In genomic region chr4:59363041-59363440, GRCm38 (mm10) we compare ENCODE assay signal across 9 mouse cellular contexts.
DNase-seq lines count a peak whose midpoint lies in the region; ATAC-seq and TF ChIP-seq lines count a peak whose summit lies in the region.
"Had no signal": no experiment of that assay in that cellular context is flagged by ENCODE, and none has a peak within 500 bp of the region (broad histone marks: within the 10 kb centered on the region; RNA-seq: fewer than 3 reads in every experiment).

No protein-coding gene starts in this region.

- no peak for TF ChIP-seq CTCF in liver, embryonic 14.5 days (IDR thresholded peaks at IDR 0.05; ENCODE audit: low read depth)

- no peaks in the 10 kb centered on the region for H3K27me3 ChIP-seq in hindbrain, embryonic 15.5 days
- no peaks in the 10 kb centered on the region for H3K27me3 ChIP-seq in hindbrain, embryonic 12.5 days
- no peaks in the 10 kb centered on the region for H3K27me3 ChIP-seq in intestine, embryonic 16.5 days (replicated peaks; ENCODE audit: control insufficient read depth, insufficient read depth, low read length)
- H3K27me3 ChIP-seq in liver, embryonic 14.5 days (ENCODE audit: control insufficient read depth, insufficient read depth, low read length) = no peaks in the 10 kb centered on the region
- no peaks in the 10 kb centered on the region for H3K27me3 ChIP-seq in stomach, embryonic 15.5 days (replicated peaks)
- H3K27me3 ChIP-seq in forebrain, embryonic 10.5 days (ENCODE audit: poor library complexity, severe bottlenecking) = no peaks in the 10 kb centered on the region

- TF ChIP-seq EP300 in liver, embryonic 14.5 days (IDR thresholded peaks at IDR 0.05; ENCODE audit: low read depth) = peak; percentile 17; the same call in 1 of the 2 replicates

- H3K27ac ChIP-seq in hindbrain, embryonic 15.5 days (replicated peaks) = no peak overlapping the region
- no peak overlapping the region for H3K27ac ChIP-seq in hindbrain, embryonic 12.5 days
- peak overlapping the region; percentile 76 for H3K27ac ChIP-seq in intestine, embryonic 16.5 days (ENCODE audit: low read length)
- no peak overlapping the region for H3K27ac ChIP-seq in liver, embryonic 14.5 days
- H3K27ac ChIP-seq in stomach, embryonic 15.5 days = peak overlapping the region; percentile 33; the same call in 1 of the 2 replicates
- H3K27ac ChIP-seq in forebrain, embryonic 10.5 days = no peak overlapping the region

- no peak overlapping the region for H3K4me2 ChIP-seq in hindbrain, embryonic 15.5 days
- H3K4me2 ChIP-seq in hindbrain, embryonic 12.5 days (replicated peaks) = no peak overlapping the region
- H3K4me2 ChIP-seq in intestine, embryonic 16.5 days (ENCODE audit: low read depth, low read length) = no peak overlapping the region
- no peak overlapping the region for H3K4me2 ChIP-seq in liver, embryonic 14.5 days (ENCODE audit: low read depth)
- H3K4me2 ChIP-seq in stomach, embryonic 15.5 days = no peak overlapping the region

- H3K9ac ChIP-seq in hindbrain, embryonic 15.5 days = no peak overlapping the region
- H3K9ac ChIP-seq in hindbrain, embryonic 12.5 days = no peak overlapping the region
- H3K9ac ChIP-seq in intestine, embryonic 16.5 days (ENCODE audit: low read depth, low read length) = no peak overlapping the region; the same call in 1 of the 2 replicates
- no peak overlapping the region for H3K9ac ChIP-seq in liver, embryonic 14.5 days (replicated peaks)
- H3K9ac ChIP-seq in stomach, embryonic 15.5 days = no peak overlapping the region

- 84% methylated on average over 9 of the region's 9 CpGs for WGBS in hindbrain, embryonic 15.5 days
- WGBS in hindbrain, embryonic 12.5 days = 76% methylated on average over 9 of the region's 9 CpGs
- 45% methylated on average over 9 of the region's 9 CpGs for WGBS in intestine, embryonic 16.5 days
- 51% methylated on average over 9 of the region's 9 CpGs for WGBS in liver, embryonic 14.5 days (ENCODE audit: insufficient replicate concordance)
- 47% methylated on average over 9 of the region's 9 CpGs for WGBS in stomach, embryonic 15.5 days
- 72% methylated on average over 9 of the region's 9 CpGs for WGBS in forebrain, embryonic 10.5 days

- peaks cover 9% of the 10 kb centered on the region; the same call in 1 of the 2 replicates for H3K4me1 ChIP-seq in hindbrain, embryonic 15.5 days (replicated peaks)
- H3K4me1 ChIP-seq in hindbrain, embryonic 12.5 days = 0 out of 2 replicates have a peak, but pooled peaks cover 5% of the 10 kb centered on the region
- H3K4me1 ChIP-seq in intestine, embryonic 16.5 days (ENCODE audit: control insufficient read depth, insufficient read depth, low read length) = peaks cover 29% of the 10 kb centered on the region
- H3K4me1 ChIP-seq in liver, embryonic 14.5 days (replicated peaks; ENCODE audit: control insufficient read depth in 2 of 2, insufficient read depth in 2 of 2, low read length in 1 of 2) = peaks cover 0 to 14% of the 10 kb centered on the region in 2 experiments; a peak in 2 of 4 replicates
- H3K4me1 ChIP-seq in stomach, embryonic 15.5 days = peaks cover 14% of the 10 kb centered on the region
- peaks cover 12% of the 10 kb centered on the region; the same call in 1 of the 2 replicates for H3K4me1 ChIP-seq in forebrain, embryonic 10.5 days

- no peaks in the 10 kb centered on the region for H3K36me3 ChIP-seq in hindbrain, embryonic 15.5 days
- H3K36me3 ChIP-seq in hindbrain, embryonic 12.5 days = no peaks in the 10 kb centered on the region
- no peaks in the 10 kb centered on the region for H3K36me3 ChIP-seq in intestine, embryonic 16.5 days (ENCODE audit: control insufficient read depth, insufficient read depth, low read length)
- peaks cover 2% of the 10 kb centered on the region for H3K36me3 ChIP-seq in liver, embryonic 14.5 days (replicated peaks; ENCODE audit: control insufficient read depth, insufficient read depth, low read depth)
- no peaks in the 10 kb centered on the region for H3K36me3 ChIP-seq in stomach, embryonic 15.5 days
- H3K36me3 ChIP-seq in forebrain, embryonic 10.5 days (replicated peaks) = no peaks in the 10 kb centered on the region

- DNase-seq in liver, embryonic 14.5 days (ENCODE audit: low read depth in 3 of 3, low spot score in 3 of 3) = peak; percentile 22 to 39 (median 31)
- no peak for DNase-seq in adrenal gland, postnatal 10 days
- no peak for DNase-seq in forebrain, embryonic 10.5 days (ENCODE audit: extremely low spot score, low spot score)
- DNase-seq in right cerebral cortex, adult 18-20 months = no peak

- no peak overlapping the region for H3K4me3 ChIP-seq in hindbrain, embryonic 15.5 days
- no peak overlapping the region for H3K4me3 ChIP-seq in hindbrain, embryonic 12.5 days
- no peak overlapping the region for H3K4me3 ChIP-seq in intestine, embryonic 16.5 days (ENCODE audit: low read length)
- no peak overlapping the region for H3K4me3 ChIP-seq in liver, embryonic 14.5 days (ENCODE audit: insufficient read depth in 1 of 2, low read depth in 2 of 2, low read length in 2 of 2)
- no peak overlapping the region for H3K4me3 ChIP-seq in stomach, embryonic 15.5 days (replicated peaks)
- H3K4me3 ChIP-seq in forebrain, embryonic 10.5 days = no peak overlapping the region
- H3K4me3 ChIP-seq: erythroblast, embryonic 14.5 days had no signal

- ATAC-seq in hindbrain, embryonic 15.5 days (ENCODE audit: low FRiP score, low read depth) = 0 out of 2 replicates have a peak, but pooled peaks have one; percentile 44
- no peak for ATAC-seq in hindbrain, embryonic 12.5 days (ENCODE audit: low FRiP score)
- peak; percentile 82 for ATAC-seq in intestine, embryonic 16.5 days
- peak; percentile 61; the same call in 1 of the 2 replicates for ATAC-seq in liver, embryonic 14.5 days (ENCODE audit: insufficient read depth)
- peak; percentile 67 for ATAC-seq in stomach, embryonic 15.5 days (ENCODE audit: insufficient read depth, low FRiP score, low read depth)

- no peaks in the 10 kb centered on the region for H3K9me3 ChIP-seq in hindbrain, embryonic 15.5 days
- H3K9me3 ChIP-seq in hindbrain, embryonic 12.5 days (replicated peaks) = no peaks in the 10 kb centered on the region
- H3K9me3 ChIP-seq in intestine, embryonic 16.5 days (ENCODE audit: control insufficient read depth, low read length) = no peaks in the 10 kb centered on the region
- no peaks in the 10 kb centered on the region for H3K9me3 ChIP-seq in liver, embryonic 14.5 days (ENCODE audit: control insufficient read depth, low read length)
- H3K9me3 ChIP-seq in stomach, embryonic 15.5 days = no peaks in the 10 kb centered on the region
- H3K9me3 ChIP-seq in forebrain, embryonic 10.5 days = no peaks in the 10 kb centered on the region

Comparison
In these comparisons a context has a peak if more than half of its experiments do, and no peak if none do; other contexts are left out.
1. H3K27ac ChIP-seq: peak in intestine, embryonic 16.5 days (single experiment) and stomach, embryonic 15.5 days (single experiment); none in hindbrain, embryonic 15.5 days (single experiment), hindbrain, embryonic 12.5 days (single experiment), liver, embryonic 14.5 days (single experiment) and forebrain, embryonic 10.5 days (single experiment).
2. DNase-seq: peak in liver, embryonic 14.5 days (3 of 3); none in adrenal gland, postnatal 10 days (single experiment), forebrain, embryonic 10.5 days (single experiment) and right cerebral cortex, adult 18-20 months (single experiment).